Mouse (Mus musculus) ES-E14 (cell line): ENCODE data around the gene Racgap1.

Experiments
- CHD2 ChIP-seq: IDR thresholded peaks from 2 replicates; pipeline ENCODE4 v1.6.1; 2014; ENCODE audit warnings: mild to moderate bottlenecking, low read depth, low read length, inconsistent platforms
- HCFC1 ChIP-seq: IDR thresholded peaks from 2 replicates; pipeline ENCODE4 v1.6.1; 2012; ENCODE audit warnings: low read length, inconsistent platforms, borderline replicate concordance; ENCODE audit not compliant: insufficient read depth
- ZC3H11A ChIP-seq: IDR thresholded peaks from 2 replicates; pipeline ENCODE4 v1.6.1; 2012; ENCODE audit warnings: low read depth, mild to moderate bottlenecking, inconsistent platforms, low read length, borderline replicate concordance
- ZNF384 ChIP-seq: IDR thresholded peaks from 2 replicates; pipeline ENCODE4 v1.6.1; 2012; ENCODE audit warnings: low read depth, low read length, inconsistent platforms

GRCm38 (mm10) chr15:99688712-99689111 is 37.3 kb upstream of the Racgap1 start:
- no peak for TF ChIP-seq ZC3H11A
- TF ChIP-seq HCFC1 = no peak
- TF ChIP-seq ZNF384 = no peak
- no peak for TF ChIP-seq CHD2
